Mouse (Mus musculus): ENCODE data around the gene Tia1. TPM values are rescaled to one million over a fixed set of nuclear protein-coding genes. Genes with fewer than 3 reads are reported as not detected.

Gene Tia1
- total and polyA plus RNA-seq, 2 experiments from 2014 or later = 67.8 to 76.7 TPM

- H3K9ac ChIP-seq (replicated peaks; ENCODE audit: low read depth, low read length) = no peak overlapping the region
- ATAC-seq (ENCODE audit: insufficient read depth, low read depth) (peak; percentile 30), DNase-seq (ENCODE audit: low spot score) (peak; percentile 86)
- peaks cover 12% of the 10 kb centered on the region for H3K4me1 ChIP-seq (ENCODE audit: control insufficient read depth, insufficient read depth)
- peak overlapping the region; percentile 46 for H3K4me2 ChIP-seq (ENCODE audit: low read depth, low read length)
- no peaks in the 10 kb centered on the region for H3K9me3 ChIP-seq (replicated peaks; ENCODE audit: control insufficient read depth, low read length)
- H3K27ac ChIP-seq (ENCODE audit: low read depth) = no peak overlapping the region
- no peaks in the 10 kb centered on the region for H3K36me3 ChIP-seq (replicated peaks; ENCODE audit: control insufficient read depth, insufficient read depth, low read length)
- H3K27me3 ChIP-seq (ENCODE audit: control insufficient read depth, insufficient read depth, low read length) = no peaks in the 10 kb centered on the region
- 5% methylated on average over 9 of the region's 9 CpGs for WGBS
- 0 out of 2 replicates have a peak overlapping the region, but pooled peaks have one; percentile 6 for H3K4me3 ChIP-seq (ENCODE audit: low read depth, low read length)
- TF ChIP-seq EP300 (IDR thresholded peaks at IDR 0.05; ENCODE audit: low read depth) (no peak), CTCF (IDR thresholded peaks at IDR 0.05; ENCODE audit: low read depth) (peak; percentile 74)
Measured at GRCm38 (mm10) chr6:86400972-86401371, 3.0 kb upstream of the Tia1 start.

GRCm38 (mm10) chr6:86402681-86403607, 1.1 kb upstream of the Tia1 start:
- H3K4me2 ChIP-seq (ENCODE audit: low read depth, low read length) = peak overlapping the region; percentile 55
- peaks cover 7% of the 10 kb centered on the region; the same call in 1 of the 2 replicates for H3K4me1 ChIP-seq (ENCODE audit: control insufficient read depth, insufficient read depth)
- ATAC-seq (ENCODE audit: insufficient read depth, low read depth) (no peak), DNase-seq (ENCODE audit: low spot score) (no peak)
- no peak overlapping the region for H3K27ac ChIP-seq (ENCODE audit: low read depth)
- no peaks in the 10 kb centered on the region for H3K27me3 ChIP-seq (ENCODE audit: control insufficient read depth, insufficient read depth, low read length)
- no peak overlapping the region for H3K9ac ChIP-seq (replicated peaks; ENCODE audit: low read depth, low read length)
- H3K9me3 ChIP-seq (replicated peaks; ENCODE audit: control insufficient read depth, low read length) = no peaks in the 10 kb centered on the region
- H3K36me3 ChIP-seq (replicated peaks; ENCODE audit: control insufficient read depth, insufficient read depth, low read length) = peaks cover 4% of the 10 kb centered on the region; the same call in 1 of the 2 replicates
- H3K4me3 ChIP-seq (ENCODE audit: low read depth, low read length) = peak overlapping the region; percentile 87
- TF ChIP-seq EP300 (IDR thresholded peaks at IDR 0.05; ENCODE audit: low read depth) (no peak), CTCF (IDR thresholded peaks at IDR 0.05; ENCODE audit: low read depth) (no peak)
- WGBS = 37% methylated on average over 12 of the region's 12 CpGs

GRCm38 (mm10) chr6:86403728-86404099, 305 bp upstream of the Tia1 start:
- ATAC-seq (ENCODE audit: insufficient read depth, low read depth) (peak; percentile 61), DNase-seq (ENCODE audit: low spot score) (no peak)
- peak overlapping the region; percentile 100 for H3K27ac ChIP-seq (ENCODE audit: low read depth)
- 0 out of 2 replicates have a peak, but pooled peaks cover 6% of the 10 kb centered on the region for H3K4me1 ChIP-seq (ENCODE audit: control insufficient read depth, insufficient read depth)
- H3K9me3 ChIP-seq (replicated peaks; ENCODE audit: control insufficient read depth, low read length) = no peaks in the 10 kb centered on the region
- H3K27me3 ChIP-seq (ENCODE audit: control insufficient read depth, insufficient read depth, low read length) = no peaks in the 10 kb centered on the region
- H3K4me2 ChIP-seq (ENCODE audit: low read depth, low read length) = peak overlapping the region; percentile 55
- TF ChIP-seq EP300 (IDR thresholded peaks at IDR 0.05; ENCODE audit: low read depth) (no peak), CTCF (IDR thresholded peaks at IDR 0.05; ENCODE audit: low read depth) (no peak)
- no peak overlapping the region for H3K9ac ChIP-seq (replicated peaks; ENCODE audit: low read depth, low read length)
- peaks cover 4% of the 10 kb centered on the region; the same call in 1 of the 2 replicates for H3K36me3 ChIP-seq (replicated peaks; ENCODE audit: control insufficient read depth, insufficient read depth, low read length)
- 1% methylated on average over 15 of the region's 15 CpGs for WGBS
- peak overlapping the region; percentile 87 for H3K4me3 ChIP-seq (ENCODE audit: low read depth, low read length)

GRCm38 (mm10) chr6:86404996-86405395, 977 bp downstream of the Tia1 start:
- 0% methylated on average over 11 of the region's 11 CpGs for WGBS
- H3K4me2 ChIP-seq (ENCODE audit: low read depth, low read length) = peak overlapping the region; percentile 64
- H3K27me3 ChIP-seq (ENCODE audit: control insufficient read depth, insufficient read depth, low read length) = no peaks in the 10 kb centered on the region

GRCm38 (mm10) chr6:86406306-86406705, 2.3 kb downstream of the Tia1 start:
- DNase-seq (ENCODE audit: low spot score) (no peak), ATAC-seq (ENCODE audit: insufficient read depth, low read depth) (no peak)
- H3K4me1 ChIP-seq (ENCODE audit: control insufficient read depth, insufficient read depth) = 0 out of 2 replicates have a peak, but pooled peaks cover 6% of the 10 kb centered on the region
- TF ChIP-seq CTCF (IDR thresholded peaks at IDR 0.05; ENCODE audit: low read depth) (no peak), EP300 (IDR thresholded peaks at IDR 0.05; ENCODE audit: low read depth) (no peak)
- no peaks in the 10 kb centered on the region for H3K27me3 ChIP-seq (ENCODE audit: control insufficient read depth, insufficient read depth, low read length)
- no peaks in the 10 kb centered on the region for H3K9me3 ChIP-seq (replicated peaks; ENCODE audit: control insufficient read depth, low read length)
- H3K4me2 ChIP-seq (ENCODE audit: low read depth, low read length) = no peak overlapping the region
- no peak overlapping the region for H3K27ac ChIP-seq (ENCODE audit: low read depth)
- no peak overlapping the region for H3K4me3 ChIP-seq (ENCODE audit: low read depth, low read length)
- no peak overlapping the region for H3K9ac ChIP-seq (replicated peaks; ENCODE audit: low read depth, low read length)
- peaks cover 4% of the 10 kb centered on the region; the same call in 1 of the 2 replicates for H3K36me3 ChIP-seq (replicated peaks; ENCODE audit: control insufficient read depth, insufficient read depth, low read length)

More at GRCm38 (mm10) chr6:86404996-86405395, 977 bp downstream of the Tia1 start:
- TF ChIP-seq EP300 (IDR thresholded peaks at IDR 0.05; ENCODE audit: low read depth) (no peak), CTCF (IDR thresholded peaks at IDR 0.05; ENCODE audit: low read depth) (no peak)
- Histone ChIP-seq H3K9me3 (replicated peaks; ENCODE audit: control insufficient read depth, low read length) (no peaks in the 10 kb centered on the region), H3K4me3 (ENCODE audit: low read depth, low read length) (peak overlapping the region; percentile 87), H3K27ac (ENCODE audit: low read depth) (peak overlapping the region; percentile 100), H3K4me1 (ENCODE audit: control insufficient read depth, insufficient read depth) (0 out of 2 replicates have a peak, but pooled peaks cover 6% of the 10 kb centered on the region), H3K36me3 (replicated peaks; ENCODE audit: control insufficient read depth, insufficient read depth, low read length) (peaks cover 4% of the 10 kb centered on the region; the same call in 1 of the 2 replicates), H3K9ac (replicated peaks; ENCODE audit: low read depth, low read length) (peak overlapping the region; percentile 96)
- ATAC-seq (ENCODE audit: insufficient read depth, low read depth) (no peak), DNase-seq (ENCODE audit: low spot score) (no peak)
